Mouse (Mus musculus) duodenum, adult 2 months (tissue): ENCODE measurements around the gene Elovl3. TPM values are rescaled to one million over a fixed set of nuclear protein-coding genes. Genes with fewer than 3 reads are reported as not detected.

Experiments
- polyA plus RNA-seq: library from polyadenylated mRNA; depleted of rRNA; stranded (reverse); fragments of >200 nt; gene quantifications from 2 replicates; pipeline ENCODE4 v1.2.3, GENCODE M21; 2012; ENCODE audit warnings: low replicate concordance; rRNA removed

Gene Elovl3
- not detected in 2 replicates for polyA plus RNA-seq

DNA sequence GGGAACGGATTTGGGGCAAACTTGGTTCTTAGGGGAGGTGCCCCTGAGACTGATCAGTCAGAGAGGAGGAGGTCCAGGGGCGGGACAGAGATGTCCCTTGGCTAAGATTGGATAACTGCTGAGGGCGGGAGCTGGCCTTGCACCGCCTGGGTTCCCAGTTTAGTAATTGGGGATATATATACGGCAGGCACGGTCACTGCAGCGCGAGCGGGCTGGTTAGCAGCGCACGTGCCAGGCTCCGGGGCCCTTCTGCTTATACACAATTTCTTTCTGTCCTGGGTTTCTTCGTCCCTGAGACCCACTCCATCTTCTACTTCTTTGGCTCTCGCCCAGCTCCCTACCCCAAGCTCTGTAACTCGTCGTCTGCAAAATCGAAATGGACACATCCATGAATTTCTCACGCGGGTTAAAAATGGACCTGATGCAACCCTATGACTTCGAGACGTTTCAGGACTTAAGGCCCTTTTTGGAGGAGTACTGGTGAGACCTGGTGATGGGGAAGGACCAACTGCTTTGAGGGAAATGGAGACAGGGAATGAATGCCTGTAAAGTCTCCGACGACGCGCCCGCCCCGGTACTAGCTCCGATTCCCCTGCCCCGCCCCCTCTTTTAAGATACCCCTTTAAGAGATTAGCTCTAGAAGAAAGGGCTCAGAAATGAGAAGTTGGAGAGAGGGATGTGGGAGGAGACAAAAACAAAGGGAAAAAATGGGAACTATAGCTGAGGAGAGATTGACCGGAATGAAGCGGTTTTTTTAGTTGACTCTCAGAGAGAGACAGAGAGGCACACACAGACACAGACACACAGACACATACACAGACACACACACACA, at the start of gene Elovl3:
Gene Elovl3, plus strand, starts transcription at position 204 of the 832 bp plus-strand sequence.

DNA sequence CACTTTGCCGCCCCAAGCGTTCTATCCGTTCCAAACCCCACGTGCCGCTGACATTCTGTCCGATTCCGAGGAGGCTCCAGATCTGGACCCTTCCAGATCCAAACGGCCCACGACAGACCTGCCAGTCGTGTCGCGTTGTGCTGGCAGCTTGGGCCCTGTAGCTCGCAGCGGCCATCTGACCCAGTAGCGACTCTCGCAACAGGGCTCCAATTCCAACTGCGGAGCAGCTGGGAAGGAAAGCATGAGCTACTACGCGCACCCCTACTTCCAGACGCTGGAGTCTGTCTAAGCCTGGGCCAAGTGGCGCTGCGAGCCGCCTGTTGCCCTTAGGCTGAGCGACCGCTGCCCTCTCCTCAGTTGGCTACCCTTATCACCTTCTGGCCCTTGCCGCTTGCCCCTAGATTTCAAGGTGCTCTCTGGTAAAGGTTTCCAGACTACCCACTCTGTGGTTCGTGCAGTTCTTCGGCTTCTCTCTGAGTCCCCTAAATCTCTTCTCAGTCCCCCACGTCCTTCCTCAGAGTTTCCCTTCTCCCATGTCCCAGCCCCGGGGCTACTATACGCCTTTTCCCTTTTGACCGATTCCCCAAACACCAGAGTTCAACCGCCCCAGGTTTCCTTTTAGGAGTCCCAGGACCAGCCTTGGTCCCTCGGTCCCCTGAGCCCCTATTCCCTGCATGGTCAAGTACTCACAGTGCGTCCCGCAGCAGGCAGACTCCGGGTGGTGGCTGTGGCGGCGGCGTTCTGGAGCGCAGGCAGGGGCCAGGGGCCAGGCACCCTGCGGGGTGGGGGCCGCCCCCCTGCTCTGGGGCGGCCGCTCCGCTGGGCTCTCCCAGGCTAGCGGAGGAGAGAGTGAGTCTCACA, 16.0 kb downstream of the Elovl3 start, which contains the start of gene Pitx3:
Gene Pitx3, minus strand, starts transcription at position 816 of the 861 bp plus-strand sequence.

DNA sequence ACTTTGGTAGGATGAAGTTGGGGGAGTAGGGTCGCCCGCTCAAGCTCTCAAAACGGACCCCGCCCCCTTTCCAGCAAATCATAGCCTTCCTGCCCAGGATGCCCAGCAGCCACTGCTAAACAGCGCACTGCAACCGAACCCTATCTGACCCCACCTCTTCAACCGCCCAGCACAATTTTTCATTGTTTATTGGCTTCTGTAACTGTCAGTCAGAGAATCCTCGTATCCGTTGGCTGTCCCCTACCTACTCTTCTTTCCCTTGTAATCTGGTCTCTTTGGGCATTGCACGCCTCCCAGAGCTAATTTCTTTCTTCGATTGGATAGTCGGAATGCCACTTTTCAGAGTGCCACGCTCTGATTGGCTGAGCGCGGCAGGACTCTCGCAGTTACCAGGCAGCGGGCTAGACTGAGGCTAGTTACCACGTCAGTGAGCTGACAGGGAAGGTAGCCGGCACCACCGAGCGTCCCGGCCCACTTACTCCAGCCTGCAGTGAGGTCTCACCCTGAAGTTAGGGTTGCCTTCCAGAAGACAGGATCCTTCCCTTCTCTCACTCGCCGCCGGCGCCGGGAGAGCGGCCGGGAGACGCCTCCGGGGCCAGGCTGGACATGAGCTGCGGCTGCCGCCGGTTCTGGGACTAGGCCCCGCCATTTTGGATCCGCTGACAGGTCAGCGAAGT, 20.6 kb downstream of the Elovl3 start, which contains the start of gene Gbf1:
Gene Gbf1, plus strand, starts transcription at position 383 of the 677 bp plus-strand sequence.

Other genes starting within 250 kb of the Elovl3 start
- gene Armh3, start 133.4 kb upstream of the Elovl3 start, polyA plus RNA-seq = 6.3 and 7.3 TPM in 2 replicates
- 4.3 and 5.2 TPM in 2 replicates for gene Hps6, start 128.4 kb upstream of the Elovl3 start, polyA plus RNA-seq
- gene Pprc1, start 87.0 kb upstream of the Elovl3 start, polyA plus RNA-seq = 8.0 and 18.5 TPM in 2 replicates
- 59.4 and 62.9 TPM in 2 replicates for gene Ldb1, start 86.7 kb upstream of the Elovl3 start, polyA plus RNA-seq
- 2.5 and 4.8 TPM in 2 replicates for gene Nolc1, start 56.0 kb upstream of the Elovl3 start, polyA plus RNA-seq
- not detected in 2 replicates for gene Pitx3, start 16.4 kb downstream of the Elovl3 start, polyA plus RNA-seq
- 187 and 199 TPM in 2 replicates for gene Gbf1, start 20.6 kb downstream of the Elovl3 start, polyA plus RNA-seq
- 32.6 and 51.3 TPM in 2 replicates for gene Nfkb2, start 172.4 kb downstream of the Elovl3 start, polyA plus RNA-seq
- 37.1 and 38.7 TPM in 2 replicates for gene Psd, start 195.3 kb downstream of the Elovl3 start, polyA plus RNA-seq
- 39.1 and 73.5 TPM in 2 replicates for gene Fbxl15, start 196.3 kb downstream of the Elovl3 start, polyA plus RNA-seq
- gene Cuedc2, start 206.8 kb downstream of the Elovl3 start, polyA plus RNA-seq = 25.7 and 26.0 TPM in 2 replicates
- 47.7 and 54.8 TPM in 2 replicates for gene Mfsd13a, start 209.2 kb downstream of the Elovl3 start, polyA plus RNA-seq
- 3.1 and 6.2 TPM in 2 replicates for gene 2310034G01Rik, start 218.4 kb downstream of the Elovl3 start, polyA plus RNA-seq